Mouse (Mus musculus): ENCODE results near the gene Zfp648. TPM values are rescaled to one million over a fixed set of nuclear protein-coding genes. Genes with fewer than 3 reads are reported as not detected.
A peak's percentile ranks its signal among the peaks of the same experiment; 100 is the strongest.

Gene Zfp648
- not detected in 2 replicates for polyA plus RNA-seq (2014; fragmentation: Nextera tagmentation; extraction: Ambion mirVana)

DNA sequence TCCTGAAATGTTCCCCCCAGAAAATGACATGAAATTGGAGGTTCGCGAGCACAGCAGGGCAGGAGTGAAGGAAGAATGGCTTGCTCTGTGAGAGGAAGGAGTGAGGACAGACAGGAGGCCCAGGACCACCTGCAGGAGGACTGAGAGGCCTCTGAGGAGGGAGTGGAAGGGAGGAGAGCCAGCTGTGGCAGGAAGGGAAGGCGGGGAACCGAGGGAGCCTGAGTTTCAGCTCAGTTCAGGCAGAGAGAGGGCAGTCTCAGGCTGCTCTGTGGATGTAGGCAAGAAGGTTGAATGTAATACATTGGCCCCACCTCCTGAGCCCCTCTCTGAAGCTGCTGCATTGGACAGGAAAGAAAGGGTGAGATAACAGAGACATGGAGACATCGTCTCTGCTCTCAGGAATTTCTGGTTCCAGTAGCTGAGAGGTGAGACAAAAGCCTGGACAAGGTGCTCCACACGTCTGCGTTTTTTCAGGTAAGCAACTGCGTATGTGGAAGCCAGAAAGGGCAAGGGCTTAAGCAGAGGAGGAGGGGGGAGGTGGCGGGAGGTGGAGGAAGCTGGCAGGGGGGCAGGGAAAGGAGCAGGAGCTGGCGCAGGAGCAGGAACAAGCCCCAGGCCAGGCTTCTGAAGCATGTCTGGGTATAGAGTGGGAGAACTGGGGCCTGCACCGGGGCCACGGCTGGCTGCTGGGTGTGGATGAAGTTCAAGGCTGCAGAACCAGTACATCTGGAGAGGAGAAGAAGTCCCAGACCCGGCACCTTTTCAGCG is at the start of gene Zfp648:
Gene Zfp648 (plus strand): TSS at position 233 of the 768 bp plus-strand sequence.
- 29% methylated on average over 14 of the region's 14 CpGs for WGBS
- peaks cover 30% of the 10 kb centered on the region for H3K27me3 ChIP-seq (ENCODE audit: control insufficient read depth, insufficient read depth, low read length)
- no peak within 1 kb of the TSS for H3K4me3 ChIP-seq (ENCODE audit: low read depth, low read length)
- no peak within 1 kb of the TSS for H3K4me2 ChIP-seq (replicated peaks; ENCODE audit: low read depth, low read length)
- H3K4me1 ChIP-seq (ENCODE audit: control insufficient read depth, insufficient read depth, low read length) = peaks cover 9% of the 10 kb centered on the region
- H3K9me3 ChIP-seq (ENCODE audit: control insufficient read depth, low read depth, low read length) = no peaks in the 10 kb centered on the region
- no peak within 1 kb of the TSS for H3K27ac ChIP-seq (ENCODE audit: low read length)
- no peak within 1 kb of the TSS for H3K9ac ChIP-seq (replicated peaks; ENCODE audit: low read depth, low read length)
- no peaks in the 10 kb centered on the region for H3K36me3 ChIP-seq (ENCODE audit: control insufficient read depth, insufficient read depth, low read length)
- ATAC-seq (ENCODE audit: insufficient number of reproducible peaks, insufficient read depth, low FRiP score, low read depth) = peak; percentile 20; the same call in 1 of the 2 replicates

DNA sequence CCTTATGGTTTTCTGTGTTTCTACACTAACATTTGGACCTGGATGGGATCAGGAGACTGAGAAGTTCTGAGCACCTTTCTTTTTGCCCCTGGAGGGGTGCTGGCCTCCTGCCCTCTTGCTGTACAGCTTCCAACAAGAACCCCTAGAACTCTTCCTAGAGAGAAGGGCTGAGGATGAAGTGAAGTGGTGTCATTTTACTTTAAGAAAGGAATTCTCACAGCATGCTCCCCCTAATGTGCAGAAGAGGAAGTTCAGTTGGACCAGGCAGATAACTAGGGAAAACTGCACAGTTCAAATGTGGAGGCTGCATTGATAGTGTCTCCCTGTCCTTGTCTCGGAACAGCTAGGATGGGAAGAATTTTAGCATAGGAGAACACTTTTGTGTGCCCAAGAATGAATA is 48.4 kb upstream of the Zfp648 start:
- Histone ChIP-seq H3K27me3 (ENCODE audit: control insufficient read depth, insufficient read depth, low read length) (no peaks in the 10 kb centered on the region), H3K9ac (replicated peaks; ENCODE audit: low read depth, low read length) (no peak overlapping the region), H3K4me2 (replicated peaks; ENCODE audit: low read depth, low read length) (no peak overlapping the region), H3K27ac (ENCODE audit: low read length) (no peak overlapping the region), H3K4me3 (ENCODE audit: low read depth, low read length) (no peak overlapping the region), H3K36me3 (ENCODE audit: control insufficient read depth, insufficient read depth, low read length) (no peaks in the 10 kb centered on the region), H3K4me1 (ENCODE audit: control insufficient read depth, insufficient read depth, low read length) (peaks cover 17% of the 10 kb centered on the region), H3K9me3 (ENCODE audit: control insufficient read depth, low read depth, low read length) (no peaks in the 10 kb centered on the region)
- ATAC-seq (ENCODE audit: insufficient number of reproducible peaks, insufficient read depth, low FRiP score, low read depth) = no peak
- 79% methylated on average over 1 of the region's 1 CpGs for WGBS

DNA sequence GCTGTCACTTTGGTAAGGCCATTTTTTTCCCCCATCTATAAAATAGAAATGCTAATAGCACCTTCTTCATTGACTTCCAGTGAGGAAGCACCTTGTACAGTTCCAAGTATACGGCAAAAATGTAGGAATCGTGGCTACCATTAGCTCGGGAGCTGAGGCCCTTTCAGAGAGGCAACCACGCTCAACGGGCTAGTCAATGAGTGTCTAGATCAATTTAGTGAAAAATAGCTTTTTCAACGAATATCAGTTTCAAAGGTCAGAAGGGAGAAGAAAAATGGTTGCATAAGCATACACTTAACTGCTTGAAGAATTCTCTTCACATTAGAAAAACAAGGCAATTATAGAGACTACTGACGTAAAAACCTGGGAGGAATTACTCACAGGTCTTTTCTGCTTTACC is 47.2 kb upstream of the Zfp648 start:
- Histone ChIP-seq H3K9ac (replicated peaks; ENCODE audit: low read depth, low read length) (no peak overlapping the region), H3K4me3 (ENCODE audit: low read depth, low read length) (no peak overlapping the region), H3K27me3 (ENCODE audit: control insufficient read depth, insufficient read depth, low read length) (no peaks in the 10 kb centered on the region), H3K4me2 (replicated peaks; ENCODE audit: low read depth, low read length) (no peak overlapping the region), H3K36me3 (ENCODE audit: control insufficient read depth, insufficient read depth, low read length) (no peaks in the 10 kb centered on the region), H3K9me3 (ENCODE audit: control insufficient read depth, low read depth, low read length) (no peaks in the 10 kb centered on the region), H3K4me1 (ENCODE audit: control insufficient read depth, insufficient read depth, low read length) (peaks cover 17% of the 10 kb centered on the region), H3K27ac (ENCODE audit: low read length) (no peak overlapping the region)
- WGBS = 80% methylated on average over 7 of the region's 7 CpGs
- no peak for ATAC-seq (ENCODE audit: insufficient number of reproducible peaks, insufficient read depth, low FRiP score, low read depth)

DNA sequence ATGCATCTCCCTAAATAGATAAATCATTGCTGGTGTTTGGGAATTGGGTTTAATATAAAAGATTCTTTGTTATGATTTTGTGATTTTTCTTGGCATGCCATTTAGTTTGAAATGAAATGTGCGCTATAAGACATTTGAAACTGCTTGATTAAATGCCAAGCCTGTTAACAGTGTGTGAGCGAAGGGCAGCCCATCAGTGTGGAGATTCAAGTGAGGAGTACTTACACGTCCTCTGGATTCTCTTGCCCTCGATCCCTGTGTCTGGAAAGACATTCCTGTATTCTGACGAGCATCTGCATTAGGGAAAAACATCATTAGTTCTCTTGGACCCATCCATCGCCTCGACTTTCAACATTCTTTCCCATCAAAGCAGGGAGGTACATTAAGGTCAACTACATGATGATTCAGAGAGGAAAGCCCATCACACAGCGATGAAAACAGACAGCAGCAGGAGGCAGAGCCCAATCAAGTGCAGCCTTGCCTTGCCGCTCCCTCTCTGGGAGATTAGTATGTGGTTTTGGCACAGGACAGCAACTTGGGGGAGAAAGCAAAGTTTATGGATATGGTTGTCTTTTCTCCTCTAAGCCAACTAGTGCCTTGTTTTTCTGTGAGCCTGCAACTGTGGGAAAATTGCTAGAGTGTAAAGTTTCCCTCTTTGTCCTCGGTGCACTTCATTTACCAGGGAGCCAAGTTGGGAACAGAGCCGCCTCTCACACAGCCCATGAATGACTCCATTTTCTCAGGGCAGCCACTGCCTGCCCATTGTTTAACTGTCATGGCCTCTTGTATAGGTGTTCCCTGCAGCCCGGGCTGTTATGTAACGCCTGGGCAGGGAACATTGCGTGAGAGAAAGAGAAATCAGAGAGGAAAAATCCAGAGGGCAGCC is 44.6 kb upstream of the Zfp648 start:
- ATAC-seq (ENCODE audit: insufficient number of reproducible peaks, insufficient read depth, low FRiP score, low read depth) = no peak; the same call in 1 of the 2 replicates
- no peaks in the 10 kb centered on the region for H3K27me3 ChIP-seq (ENCODE audit: control insufficient read depth, insufficient read depth, low read length)
- no peak overlapping the region for H3K4me3 ChIP-seq (ENCODE audit: low read depth, low read length)
- H3K9me3 ChIP-seq (ENCODE audit: control insufficient read depth, low read depth, low read length) = no peaks in the 10 kb centered on the region
- 0 out of 2 replicates have a peak, but pooled peaks cover 7% of the 10 kb centered on the region for H3K4me1 ChIP-seq (ENCODE audit: control insufficient read depth, insufficient read depth, low read length)
- H3K9ac ChIP-seq (replicated peaks; ENCODE audit: low read depth, low read length) = no peak overlapping the region
- 53% methylated on average over 14 of the region's 14 CpGs for WGBS
- H3K27ac ChIP-seq (ENCODE audit: low read length) = no peak overlapping the region
- H3K36me3 ChIP-seq (ENCODE audit: control insufficient read depth, insufficient read depth, low read length) = no peaks in the 10 kb centered on the region
- no peak overlapping the region for H3K4me2 ChIP-seq (replicated peaks; ENCODE audit: low read depth, low read length)

DNA sequence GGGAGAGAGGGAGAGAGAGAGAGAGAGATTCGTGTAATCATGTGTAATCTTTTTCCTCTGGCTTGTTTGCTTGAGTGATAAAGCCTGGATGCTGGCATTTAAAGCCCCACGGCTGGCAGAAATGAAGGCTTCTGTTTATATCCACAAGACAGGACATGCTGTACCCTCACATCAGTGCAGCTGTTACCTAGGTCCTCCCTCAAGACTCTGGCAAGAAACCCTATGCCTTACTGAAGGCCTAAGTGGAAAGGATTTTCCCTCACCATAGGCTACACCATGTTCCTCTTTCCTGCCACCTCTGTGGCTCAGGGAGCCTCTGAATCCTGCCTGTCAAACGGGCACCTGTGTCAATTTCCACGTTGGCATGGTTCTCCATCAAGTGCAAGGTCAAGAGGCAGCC is 43.9 kb upstream of the Zfp648 start:
- H3K36me3 ChIP-seq (ENCODE audit: control insufficient read depth, insufficient read depth, low read length) = no peaks in the 10 kb centered on the region
- H3K27ac ChIP-seq (ENCODE audit: low read length) = no peak overlapping the region
- H3K27me3 ChIP-seq (ENCODE audit: control insufficient read depth, insufficient read depth, low read length) = no peaks in the 10 kb centered on the region
- 0 out of 2 replicates have a peak, but pooled peaks cover 7% of the 10 kb centered on the region for H3K4me1 ChIP-seq (ENCODE audit: control insufficient read depth, insufficient read depth, low read length)
- no peak overlapping the region for H3K4me2 ChIP-seq (replicated peaks; ENCODE audit: low read depth, low read length)
- WGBS = 49% methylated on average over 4 of the region's 4 CpGs
- no peak overlapping the region for H3K4me3 ChIP-seq (ENCODE audit: low read depth, low read length)
- H3K9ac ChIP-seq (replicated peaks; ENCODE audit: low read depth, low read length) = no peak overlapping the region
- no peaks in the 10 kb centered on the region for H3K9me3 ChIP-seq (ENCODE audit: control insufficient read depth, low read depth, low read length)
- no peak for ATAC-seq (ENCODE audit: insufficient number of reproducible peaks, insufficient read depth, low FRiP score, low read depth)

DNA sequence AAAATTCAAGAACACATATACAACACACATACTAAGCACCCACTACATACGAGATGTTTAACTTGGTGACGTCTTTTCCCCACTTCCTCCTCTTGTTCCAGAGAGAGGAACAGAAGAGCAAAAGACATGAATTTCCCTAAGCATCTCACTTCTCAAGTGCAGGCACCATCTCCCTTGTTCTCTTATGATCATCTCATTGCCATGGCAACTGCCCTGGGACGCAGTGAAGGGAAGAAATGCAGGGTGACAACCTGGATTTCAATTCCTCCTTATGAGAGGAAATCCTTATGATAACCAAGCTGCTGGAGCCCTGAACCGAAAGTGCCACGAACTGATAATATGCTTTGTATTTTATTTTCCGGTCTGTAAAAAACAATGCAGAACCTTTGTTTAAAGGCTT is 33.3 kb upstream of the Zfp648 start:
- no peaks in the 10 kb centered on the region for H3K4me1 ChIP-seq (ENCODE audit: control insufficient read depth, insufficient read depth, low read length)
- no peaks in the 10 kb centered on the region for H3K36me3 ChIP-seq (ENCODE audit: control insufficient read depth, insufficient read depth, low read length)
- no peak overlapping the region for H3K4me3 ChIP-seq (ENCODE audit: low read depth, low read length)
- no peak overlapping the region for H3K27ac ChIP-seq (ENCODE audit: low read length)
- H3K4me2 ChIP-seq (replicated peaks; ENCODE audit: low read depth, low read length) = no peak overlapping the region
- no peak overlapping the region for H3K9ac ChIP-seq (replicated peaks; ENCODE audit: low read depth, low read length)
- H3K9me3 ChIP-seq (ENCODE audit: control insufficient read depth, low read depth, low read length) = no peaks in the 10 kb centered on the region
- no peaks in the 10 kb centered on the region for H3K27me3 ChIP-seq (ENCODE audit: control insufficient read depth, insufficient read depth, low read length)
- no peak for ATAC-seq (ENCODE audit: insufficient number of reproducible peaks, insufficient read depth, low FRiP score, low read depth)
- 90% methylated on average over 6 of the region's 6 CpGs for WGBS

DNA sequence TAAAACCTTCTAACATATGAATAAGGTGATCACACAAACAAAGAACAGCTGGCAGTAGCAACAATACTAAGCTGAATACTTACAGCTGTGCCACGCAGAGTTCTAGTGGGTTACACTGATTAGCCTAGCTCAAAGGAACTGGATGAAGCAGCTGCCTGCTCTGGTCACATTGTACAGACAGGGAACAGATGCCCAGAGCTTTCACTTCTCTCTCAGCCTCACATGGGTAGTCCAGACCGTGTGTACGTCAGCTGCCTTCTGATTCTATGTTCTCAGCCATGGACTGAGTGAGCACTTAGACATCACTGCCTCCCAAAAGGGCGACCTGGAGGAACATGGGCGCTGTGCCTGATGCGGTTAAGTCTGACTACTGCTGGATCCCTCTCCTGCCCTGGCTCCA is 25.7 kb upstream of the Zfp648 start:
- WGBS = 65% methylated on average over 6 of the region's 6 CpGs
- Histone ChIP-seq H3K36me3 (ENCODE audit: control insufficient read depth, insufficient read depth, low read length) (no peaks in the 10 kb centered on the region), H3K27me3 (ENCODE audit: control insufficient read depth, insufficient read depth, low read length) (no peaks in the 10 kb centered on the region), H3K4me3 (ENCODE audit: low read depth, low read length) (no peak overlapping the region), H3K4me2 (replicated peaks; ENCODE audit: low read depth, low read length) (no peak overlapping the region), H3K27ac (ENCODE audit: low read length) (no peak overlapping the region), H3K4me1 (ENCODE audit: control insufficient read depth, insufficient read depth, low read length) (no peaks in the 10 kb centered on the region), H3K9me3 (ENCODE audit: control insufficient read depth, low read depth, low read length) (no peaks in the 10 kb centered on the region), H3K9ac (replicated peaks; ENCODE audit: low read depth, low read length) (no peak overlapping the region)
- no peak; the same call in 1 of the 2 replicates for ATAC-seq (ENCODE audit: insufficient number of reproducible peaks, insufficient read depth, low FRiP score, low read depth)

DNA sequence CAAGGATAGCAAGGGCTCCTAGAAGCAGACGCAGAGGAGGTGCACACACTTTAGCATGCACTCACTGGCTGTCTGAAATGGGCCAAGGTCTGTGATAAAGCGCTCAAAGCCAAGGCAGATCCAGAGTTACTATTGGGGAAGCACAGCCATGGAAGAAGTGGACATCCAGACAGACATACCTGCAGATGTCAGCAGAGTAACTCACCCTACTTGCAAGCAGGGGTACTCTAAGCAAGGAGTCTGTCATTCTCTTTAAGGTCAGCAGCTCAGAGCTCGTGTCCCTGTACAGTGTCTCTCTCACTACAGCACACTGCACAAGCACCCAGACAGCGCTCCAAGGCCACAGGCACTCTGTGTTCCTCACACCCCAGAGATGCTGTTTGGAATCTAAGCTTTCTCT is 23.2 kb upstream of the Zfp648 start:
- Histone ChIP-seq H3K9ac (replicated peaks; ENCODE audit: low read depth, low read length) (no peak overlapping the region), H3K36me3 (ENCODE audit: control insufficient read depth, insufficient read depth, low read length) (no peaks in the 10 kb centered on the region), H3K4me3 (ENCODE audit: low read depth, low read length) (no peak overlapping the region), H3K27ac (ENCODE audit: low read length) (no peak overlapping the region), H3K9me3 (ENCODE audit: control insufficient read depth, low read depth, low read length) (no peaks in the 10 kb centered on the region), H3K27me3 (ENCODE audit: control insufficient read depth, insufficient read depth, low read length) (no peaks in the 10 kb centered on the region), H3K4me1 (ENCODE audit: control insufficient read depth, insufficient read depth, low read length) (no peaks in the 10 kb centered on the region), H3K4me2 (replicated peaks; ENCODE audit: low read depth, low read length) (no peak overlapping the region)
- WGBS = 84% methylated on average over 4 of the region's 4 CpGs
- no peak for ATAC-seq (ENCODE audit: insufficient number of reproducible peaks, insufficient read depth, low FRiP score, low read depth)

All from stomach, embryonic 14.5 days (tissue).